Mouse (Mus musculus) gastrocnemius, adult 2 months (tissue): Measurements from ENCODE around the gene Clspn. TPM values are rescaled to one million over a fixed set of nuclear protein-coding genes. Genes with fewer than 3 reads are reported as not detected.
A peak's percentile ranks its signal among the peaks of the same experiment; 100 is the strongest.

Experiments
- DNase-seq: peaks from one replicate; pipeline ENCODE4 v3.0.0; 2022
- H3K27ac ChIP-seq: fragments of 200-600 bp; 2 replicates; pipeline ENCODE4 v1.8.1; 2022; ENCODE audit warnings: mild to moderate bottlenecking
- H3K4me3 ChIP-seq: fragments of 200-600 bp; 2 replicates; pipeline ENCODE4 v1.8.1; 2022; ENCODE audit warnings: mild to moderate bottlenecking, moderate library complexity
- CTCF ChIP-seq: fragments of 200-600 bp; IDR thresholded peaks from 2 replicates; pipeline ENCODE4 v1.8.1; 2022; ENCODE audit warnings: antibody characterized with exemption, mild to moderate bottlenecking, moderate library complexity
- intact Hi-C: fragments of 180-260 bp; cut with DNase I; formaldehyde crosslinking; loops from one replicate; pipeline ENCODE4 v1.15.1; 2025
- microRNA-seq: library from miRNA; unstranded; fragments of <30 nt; microRNA quantifications from one replicate; pipeline ENCODE4 v1.2.0, GENCODE M21; 2021
- total RNA-seq, 2 experiments: library from RNA; stranded (reverse); gene quantifications; 2 replicates each; pipeline ENCODE4 v1.2.3; 2021

Gene Clspn
- total RNA-seq, 2 experiments from 2014 or later: 0.28 to 0.50 TPM

DNA sequence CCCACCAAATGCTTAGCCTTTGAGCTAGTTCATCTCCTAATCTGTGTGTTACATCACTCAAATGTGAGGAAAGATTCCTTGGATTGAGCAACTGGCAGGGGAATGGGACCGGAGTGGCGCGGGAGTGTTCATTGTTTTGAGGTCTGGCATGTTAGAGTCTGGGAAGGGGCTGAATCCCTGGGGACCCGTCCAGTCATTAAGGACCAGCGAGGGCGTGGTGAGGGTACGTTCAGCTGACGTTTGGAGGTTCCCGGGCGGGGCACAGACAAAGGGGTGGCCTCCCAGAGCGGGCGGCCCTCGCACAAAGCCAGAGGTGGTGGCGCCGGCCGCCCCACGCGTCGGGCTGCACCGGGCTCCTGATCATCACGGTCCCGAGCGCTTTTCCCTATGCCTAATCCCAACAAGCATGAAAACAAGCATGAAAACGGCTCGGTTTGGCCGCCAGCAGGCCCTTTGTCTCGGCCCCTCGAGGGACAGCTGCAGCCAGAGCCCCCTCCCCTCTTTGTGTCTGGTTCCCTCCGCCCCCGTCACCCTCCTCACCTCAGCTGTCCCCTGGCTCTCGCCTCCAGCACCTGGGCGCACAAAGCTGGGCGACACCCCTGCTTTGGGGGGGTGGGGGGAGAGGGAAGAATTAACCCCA, 63.1 kb downstream of the Clspn start:
- TF ChIP-seq CTCF: no peak
- H3K27ac ChIP-seq: no peak overlapping the region
- DNase-seq: peak; percentile 30
- H3K4me3 ChIP-seq: peak overlapping the region; percentile 26
- intact Hi-C loops: no loop called here

- DNase-seq: no peak
- Histone ChIP-seq H3K27ac (no peak overlapping the region), H3K4me3 (no peak overlapping the region)
- TF ChIP-seq CTCF: no peak
- intact Hi-C loops: no loop called here
Measured at GRCm38 (mm10) chr4:126620349-126620874, 63.7 kb downstream of the Clspn start.

GRCm38 (mm10) chr4:126627021-126627681, 70.4 kb downstream of the Clspn start:
- Histone ChIP-seq H3K27ac (peak overlapping the region; percentile 49; the same call in 1 of the 2 replicates), H3K4me3 (peak overlapping the region; percentile 53)
- intact Hi-C loops: no loop called here
- no peak for DNase-seq
- peak; percentile 13; the same call in 1 of the 2 replicates for TF ChIP-seq CTCF

- Histone ChIP-seq H3K27ac (no peak overlapping the region), H3K4me3 (no peak overlapping the region)
- intact Hi-C loops: loop anchor here (2.0 kb wide), 1 partner anchor 109 kb away; no protein-coding TSS in a partner anchor
- TF ChIP-seq CTCF: peak; percentile 49
- DNase-seq: no peak
Measured at GRCm38 (mm10) chr4:126631922-126632321, 75.2 kb downstream of the Clspn start.

DNA sequence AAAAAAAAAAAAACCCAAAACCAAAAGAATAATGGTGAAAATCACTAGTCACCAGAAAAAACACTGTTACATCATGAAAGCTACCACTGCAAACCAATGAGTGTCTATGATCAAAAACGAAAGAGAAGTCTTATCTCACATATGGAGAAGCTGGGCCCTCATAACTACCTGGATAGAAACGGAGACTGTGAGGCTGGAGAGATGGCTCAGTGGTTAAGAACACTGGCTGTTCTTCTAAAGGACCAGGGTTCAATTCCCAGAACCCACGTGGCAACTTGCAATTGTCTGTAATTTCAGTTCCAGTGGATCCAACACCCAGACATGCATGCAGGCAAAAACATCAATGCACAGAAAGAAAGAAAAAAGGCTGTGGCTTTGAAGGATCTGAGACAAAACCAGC, 75.9 kb downstream of the Clspn start:
- intact Hi-C loops: loop anchor here (2.0 kb wide), 1 partner anchor 108 kb away; no protein-coding TSS in a partner anchor
- DNase-seq: no peak
- H3K27ac ChIP-seq: no peak overlapping the region
- no peak overlapping the region for H3K4me3 ChIP-seq
- TF ChIP-seq CTCF: no peak

DNA sequence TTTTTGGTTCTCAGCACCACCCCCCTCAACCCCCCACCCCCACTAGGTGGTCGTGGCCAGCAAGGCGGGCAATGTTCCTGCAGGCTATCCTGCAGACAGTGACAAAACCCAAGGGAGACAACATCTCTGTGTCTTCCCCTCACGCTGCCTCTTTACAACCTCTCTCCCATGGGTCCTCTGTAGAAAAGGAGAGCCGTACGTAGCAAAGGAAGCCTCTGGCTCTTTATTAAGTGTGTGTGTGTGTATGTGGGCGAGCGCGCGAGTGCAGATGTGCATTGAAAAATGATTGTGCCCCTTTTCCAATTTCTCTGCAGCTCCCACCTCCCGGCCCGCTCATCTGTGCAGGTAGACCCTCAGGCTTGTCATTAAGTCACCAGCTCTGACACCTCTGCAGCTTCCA, 79.6 kb downstream of the Clspn start:
- Histone ChIP-seq H3K27ac (no peak overlapping the region), H3K4me3 (no peak overlapping the region)
- no peak for TF ChIP-seq CTCF
- intact Hi-C loops: no loop called here
- DNase-seq: no peak

DNA sequence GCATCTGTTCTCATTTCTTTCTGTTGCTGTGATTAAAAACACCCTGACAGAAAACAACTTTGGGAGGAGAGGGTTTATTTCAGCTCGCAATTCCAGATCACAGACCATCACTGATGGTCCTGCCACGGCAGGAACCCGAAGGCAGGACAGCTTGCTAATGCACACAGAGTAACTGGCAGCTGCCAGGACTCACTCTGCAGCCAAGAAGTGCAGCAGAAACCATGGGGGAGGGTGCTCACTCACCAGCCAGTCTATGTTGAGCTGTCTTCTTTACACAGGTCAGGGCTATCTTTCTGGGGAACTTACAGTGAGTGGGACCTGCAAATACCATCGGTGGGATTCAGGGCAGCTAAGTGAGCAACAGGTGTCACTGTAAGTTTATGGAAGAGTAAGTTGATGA, 80.7 kb downstream of the Clspn start:
- intact Hi-C loops: no loop called here
- H3K4me3 ChIP-seq: no peak overlapping the region
- no peak overlapping the region for H3K27ac ChIP-seq
- DNase-seq: no peak
- TF ChIP-seq CTCF: no peak

GRCm38 (mm10) chr4:126639339-126639738, 82.6 kb downstream of the Clspn start:
- intact Hi-C loops: no loop called here
- DNase-seq: peak; percentile 29
- no peak for TF ChIP-seq CTCF
- H3K4me3 ChIP-seq: no peak overlapping the region
- no peak overlapping the region for H3K27ac ChIP-seq

GRCm38 (mm10) chr4:126641901-126642300, 85.2 kb downstream of the Clspn start:
- no peak for TF ChIP-seq CTCF

More at GRCm38 (mm10) chr4:126641901-126642300, 85.2 kb downstream of the Clspn start:
- no peak overlapping the region for H3K27ac ChIP-seq
- DNase-seq: no peak
- intact Hi-C loops: no loop called here
- no peak overlapping the region for H3K4me3 ChIP-seq

Small RNA genes within 50 kb of the gene (microRNA-seq; reads per million reads assigned to microRNA genes)
- gene Mir7119: not detected

Other genes with a start within 250 kb of the Clspn start
- 1 to 10 TPM; 9.3 to 9.5 TPM for gene Adprhl2, start 235.2 kb upstream of the Clspn start, total RNA-seq
- under 1 TPM in 1 of 2 experiments, not detected in 1; 0.64 TPM for gene Tekt2, start 231.2 kb upstream of the Clspn start, total RNA-seq
- 10 to 100 TPM in 1 of 2 experiments, 1 to 10 TPM in 1; 7.6 to 11.6 TPM for gene Ago3, start 127.4 kb upstream of the Clspn start, total RNA-seq
- gene Ago1, start 88.4 kb upstream of the Clspn start, total RNA-seq: 1 to 10 TPM; 6.6 to 7.9 TPM
- gene Ago4, start 23.5 kb upstream of the Clspn start, total RNA-seq: 1 to 10 TPM; 4.5 to 8.4 TPM
- 10 to 100 TPM; 21.6 to 25.9 TPM for gene 5730409E04Rik, start 52.9 kb downstream of the Clspn start, total RNA-seq
- gene Psmb2, start 120.7 kb downstream of the Clspn start, total RNA-seq: 10 to 100 TPM; 93.2 to 98.3 TPM
- gene Tfap2e, start 179.3 kb downstream of the Clspn start, total RNA-seq: not detected
- 10 to 100 TPM; 11.0 to 11.7 TPM for gene Ncdn, start 196.5 kb downstream of the Clspn start, total RNA-seq
- 10 to 100 TPM; 27.8 to 29.3 TPM for gene AU040320, start 196.6 kb downstream of the Clspn start, total RNA-seq